Mouse (Mus musculus) neural tube, embryonic 12.5 days (tissue): ENCODE results near the gene Gatb. TPM values are rescaled to one million over a fixed set of nuclear protein-coding genes. Genes with fewer than 3 reads are reported as not detected.

Experiments
- ATAC-seq: fragments of 200-750 bp; cut with Nextera tagmentation; 2 replicates; pipeline ENCODE4 v1.8.0; 2017; ENCODE audit warnings: low read depth, mild to moderate bottlenecking, moderate TSS enrichment, moderate library complexity; ENCODE audit not compliant: low FRiP score
- H3K27ac ChIP-seq: fragments of 300-500 bp; sonication (generic); 2 replicates; pipeline ENCODE4 v1.5.1; 2016
- H3K27me3 ChIP-seq: fragments of 300-500 bp; sonication (generic); replicated peaks from 2 replicates; pipeline ENCODE4 v1.6.1; 2016; ENCODE audit warnings: mild to moderate bottlenecking
- H3K36me3 ChIP-seq: fragments of 300-500 bp; sonication (generic); 2 replicates; pipeline ENCODE4 v1.6.1; 2016; ENCODE audit warnings: mild to moderate bottlenecking
- H3K4me1 ChIP-seq: fragments of 300-500 bp; sonication (generic); 2 replicates; pipeline ENCODE4 v1.6.1; 2016
- H3K4me2 ChIP-seq: fragments of 300-500 bp; sonication (generic); replicated peaks from 2 replicates; pipeline ENCODE4 v1.6.1; 2016; ENCODE audit warnings: mild to moderate bottlenecking
- H3K4me3 ChIP-seq: fragments of 300-500 bp; sonication (generic); 2 replicates; pipeline ENCODE4 v1.5.1; 2016
- H3K9ac ChIP-seq: fragments of 300-500 bp; sonication (generic); 2 replicates; pipeline ENCODE4 v1.6.1; 2016; ENCODE audit warnings: mild to moderate bottlenecking
- H3K9me3 ChIP-seq: fragments of 300-500 bp; sonication (generic); 2 replicates; pipeline ENCODE4 v1.6.1; 2016; ENCODE audit warnings: mild to moderate bottlenecking
- WGBS: fragments of 180-500 bp; shearing (Covaris S2); methylation state at CpG from one replicate; pipeline ENCODE4 v1.1.7; 2016; 5-methylcytosine and 5-hydroxymethylcytosine counted together
- polyA plus RNA-seq: library from polyadenylated mRNA; unstranded; fragments of >200 nt; fragmentation: Nextera tagmentation; extraction: Ambion mirVana; gene quantifications from 2 replicates; pipeline ENCODE4 v1.2.1, GENCODE M21; 2016

Gene Gatb
- polyA plus RNA-seq, 1 experiment from 2014 or later, result 20.6 TPM

- no peak overlapping the region for H3K4me2 ChIP-seq
- H3K27me3 ChIP-seq, result no peaks in the 10 kb centered on the region
- no peak overlapping the region for H3K9ac ChIP-seq
- no peak overlapping the region for H3K4me3 ChIP-seq
- H3K36me3 ChIP-seq, result no peaks in the 10 kb centered on the region
- no peak for ATAC-seq
- 87% methylated on average over 10 of the region's 10 CpGs for WGBS
- no peaks in the 10 kb centered on the region for H3K9me3 ChIP-seq
- H3K27ac ChIP-seq, result no peak overlapping the region
- H3K4me1 ChIP-seq, result no peaks in the 10 kb centered on the region
Observed at GRCm38 (mm10) chr3:85664591-85665171, 90.8 kb downstream of the Gatb start.

- ATAC-seq, result no peak
- Histone ChIP-seq H3K4me2 (no peak overlapping the region), H3K27me3 (no peaks in the 10 kb centered on the region), H3K9me3 (no peaks in the 10 kb centered on the region), H3K27ac (no peak overlapping the region), H3K9ac (no peak overlapping the region), H3K36me3 (no peaks in the 10 kb centered on the region), H3K4me1 (no peaks in the 10 kb centered on the region), H3K4me3 (no peak overlapping the region)
- WGBS, result 76% methylated on average over 3 of the region's 3 CpGs
Observed at GRCm38 (mm10) chr3:85666166-85666565, 92.2 kb downstream of the Gatb start.

- Histone ChIP-seq H3K4me3 (no peak overlapping the region), H3K36me3 (no peaks in the 10 kb centered on the region), H3K9me3 (no peaks in the 10 kb centered on the region), H3K9ac (no peak overlapping the region), H3K27me3 (no peaks in the 10 kb centered on the region), H3K4me1 (no peaks in the 10 kb centered on the region), H3K27ac (no peak overlapping the region), H3K4me2 (no peak overlapping the region)
- WGBS, result 83% methylated on average over 12 of the region's 12 CpGs
- ATAC-seq, result no peak
Observed at GRCm38 (mm10) chr3:85666736-85667135, 92.8 kb downstream of the Gatb start.

DNA sequence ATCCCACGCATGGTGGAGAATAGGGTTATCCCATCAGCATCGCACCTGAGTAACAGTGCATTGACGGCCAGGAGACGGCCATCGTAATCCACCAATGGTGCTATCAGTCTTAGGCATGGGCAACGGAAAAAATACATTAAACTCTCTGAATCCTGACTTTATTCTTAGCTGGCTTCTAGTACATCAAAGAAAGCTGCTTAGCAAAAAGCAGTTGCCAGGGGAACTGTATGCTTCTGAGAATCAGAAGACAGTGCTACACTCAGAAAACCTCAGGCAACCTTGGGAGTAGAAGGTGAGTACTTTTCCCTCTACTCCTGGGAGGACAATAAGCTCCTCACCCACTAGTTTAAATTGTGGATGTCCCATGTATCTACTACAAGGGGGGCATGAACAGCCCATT lies 93.8 kb downstream of the Gatb start:
- WGBS, result 88% methylated on average over 6 of the region's 6 CpGs
- H3K9me3 ChIP-seq, result no peaks in the 10 kb centered on the region
- no peak for ATAC-seq

GRCm38 (mm10) chr3:85669844-85670243 lies 95.9 kb downstream of the Gatb start:
- ATAC-seq, result no peak
- no peak overlapping the region for H3K4me2 ChIP-seq
- no peaks in the 10 kb centered on the region for H3K9me3 ChIP-seq
- no peak overlapping the region for H3K4me3 ChIP-seq
- H3K4me1 ChIP-seq, result no peaks in the 10 kb centered on the region
- WGBS, result 87% methylated on average over 6 of the region's 6 CpGs
- H3K27ac ChIP-seq, result no peak overlapping the region
- H3K36me3 ChIP-seq, result no peaks in the 10 kb centered on the region
- H3K27me3 ChIP-seq, result no peaks in the 10 kb centered on the region
- H3K9ac ChIP-seq, result no peak overlapping the region

More for the DNA sequence above, 93.8 kb downstream of the Gatb start:
- no peaks in the 10 kb centered on the region for H3K27me3 ChIP-seq
- H3K9ac ChIP-seq, result no peak overlapping the region
- no peaks in the 10 kb centered on the region for H3K4me1 ChIP-seq
- H3K36me3 ChIP-seq, result no peaks in the 10 kb centered on the region
- no peak overlapping the region for H3K27ac ChIP-seq
- no peak overlapping the region for H3K4me3 ChIP-seq
- H3K4me2 ChIP-seq, result no peak overlapping the region

GRCm38 (mm10) chr3:85677133-85677532 lies 103.2 kb downstream of the Gatb start:
- H3K4me3 ChIP-seq, result no peak overlapping the region
- no peak for ATAC-seq
- H3K9ac ChIP-seq, result no peak overlapping the region
- H3K27ac ChIP-seq, result no peak overlapping the region
- no peak overlapping the region for H3K4me2 ChIP-seq
- no peaks in the 10 kb centered on the region for H3K27me3 ChIP-seq
- H3K4me1 ChIP-seq, result no peaks in the 10 kb centered on the region
- no peaks in the 10 kb centered on the region for H3K36me3 ChIP-seq
- H3K9me3 ChIP-seq, result no peaks in the 10 kb centered on the region
- WGBS, result 88% methylated on average over 8 of the region's 8 CpGs

GRCm38 (mm10) chr3:85677952-85678351 lies 104.0 kb downstream of the Gatb start:
- H3K9me3 ChIP-seq, result no peaks in the 10 kb centered on the region
- no peak for ATAC-seq
- H3K4me1 ChIP-seq, result no peaks in the 10 kb centered on the region
- WGBS, result 70% methylated on average over 3 of the region's 3 CpGs
- H3K27me3 ChIP-seq, result no peaks in the 10 kb centered on the region
- H3K36me3 ChIP-seq, result no peaks in the 10 kb centered on the region
- H3K27ac ChIP-seq, result no peak overlapping the region
- no peak overlapping the region for H3K4me3 ChIP-seq
- H3K9ac ChIP-seq, result no peak overlapping the region
- H3K4me2 ChIP-seq, result no peak overlapping the region

DNA sequence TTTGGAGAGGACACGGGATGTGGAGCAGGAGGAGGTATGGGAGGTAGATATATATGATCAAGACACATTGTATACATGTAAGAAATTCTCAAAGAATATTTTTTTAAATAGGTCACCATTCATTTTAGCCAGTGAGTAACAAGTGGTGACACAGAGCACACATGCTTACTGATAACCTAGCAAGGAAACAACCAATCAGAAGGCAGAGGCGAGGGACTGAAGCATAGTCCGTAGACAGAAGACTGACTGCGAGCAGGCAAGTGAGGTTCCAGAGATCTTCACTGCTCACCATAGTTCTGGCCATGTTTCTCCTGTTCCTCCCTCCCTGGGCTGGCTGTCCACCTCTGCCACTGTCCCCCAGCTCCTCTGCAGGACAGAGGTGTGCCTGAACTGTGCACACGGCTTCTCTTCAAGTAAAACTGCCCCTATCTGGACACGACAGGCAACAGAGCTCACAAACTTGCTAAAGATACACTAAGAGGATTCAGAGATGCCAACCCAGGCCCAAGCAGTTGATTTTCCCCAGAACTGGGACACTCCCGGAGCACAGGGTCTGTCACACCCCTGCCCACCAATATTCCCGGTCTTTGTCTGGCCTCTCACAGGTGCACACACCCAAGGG lies 105.5 kb downstream of the Gatb start:
- H3K27me3 ChIP-seq, result no peaks in the 10 kb centered on the region
- no peak for ATAC-seq
- H3K27ac ChIP-seq, result no peak overlapping the region
- H3K4me1 ChIP-seq, result no peaks in the 10 kb centered on the region
- no peaks in the 10 kb centered on the region for H3K9me3 ChIP-seq
- no peaks in the 10 kb centered on the region for H3K36me3 ChIP-seq
- whole genome bisulfite sequencing, result 84% methylated on average over 8 of the region's 8 CpGs
- no peak overlapping the region for H3K4me3 ChIP-seq
- no peak overlapping the region for H3K4me2 ChIP-seq
- H3K9ac ChIP-seq, result no peak overlapping the region

- Histone ChIP-seq H3K4me2 (no peak overlapping the region), H3K9me3 (no peaks in the 10 kb centered on the region), H3K27ac (no peak overlapping the region), H3K27me3 (no peaks in the 10 kb centered on the region), H3K4me1 (no peaks in the 10 kb centered on the region), H3K36me3 (no peaks in the 10 kb centered on the region), H3K9ac (no peak overlapping the region), H3K4me3 (no peak overlapping the region)
- WGBS, result 88% methylated on average over 5 of the region's 5 CpGs
- no peak for ATAC-seq
Observed at GRCm38 (mm10) chr3:85679960-85680359, 106.0 kb downstream of the Gatb start.

GRCm38 (mm10) chr3:85681136-85681535 lies 107.2 kb downstream of the Gatb start:
- no peak overlapping the region for H3K9ac ChIP-seq
- no peaks in the 10 kb centered on the region for H3K9me3 ChIP-seq
- H3K27me3 ChIP-seq, result no peaks in the 10 kb centered on the region
- H3K4me3 ChIP-seq, result no peak overlapping the region
- no peaks in the 10 kb centered on the region for H3K36me3 ChIP-seq
- WGBS, result 91% methylated on average over 7 of the region's 7 CpGs
- H3K4me1 ChIP-seq, result no peaks in the 10 kb centered on the region
- H3K27ac ChIP-seq, result no peak overlapping the region
- no peak overlapping the region for H3K4me2 ChIP-seq
- ATAC-seq, result no peak

- no peaks in the 10 kb centered on the region for H3K4me1 ChIP-seq
- no peak overlapping the region for H3K4me2 ChIP-seq
- 95% methylated on average over 5 of the region's 5 CpGs for WGBS
- H3K9ac ChIP-seq, result no peak overlapping the region
- H3K27me3 ChIP-seq, result no peaks in the 10 kb centered on the region
- H3K9me3 ChIP-seq, result no peaks in the 10 kb centered on the region
- no peak overlapping the region for H3K4me3 ChIP-seq
- no peaks in the 10 kb centered on the region for H3K36me3 ChIP-seq
- no peak for ATAC-seq
- H3K27ac ChIP-seq, result no peak overlapping the region
Observed at GRCm38 (mm10) chr3:85683618-85684017, 109.7 kb downstream of the Gatb start.

GRCm38 (mm10) chr3:85685271-85685670 lies 111.4 kb downstream of the Gatb start:
- H3K4me3 ChIP-seq, result no peak overlapping the region
- WGBS, result 92% methylated on average over 8 of the region's 8 CpGs
- H3K36me3 ChIP-seq, result no peaks in the 10 kb centered on the region
- no peak overlapping the region for H3K27ac ChIP-seq
- H3K9ac ChIP-seq, result no peak overlapping the region
- no peak for ATAC-seq
- no peaks in the 10 kb centered on the region for H3K9me3 ChIP-seq
- no peaks in the 10 kb centered on the region for H3K27me3 ChIP-seq
- no peak overlapping the region for H3K4me2 ChIP-seq
- no peaks in the 10 kb centered on the region for H3K4me1 ChIP-seq

GRCm38 (mm10) chr3:85688341-85688740 lies 114.4 kb downstream of the Gatb start:
- H3K36me3 ChIP-seq, result no peaks in the 10 kb centered on the region
- no peak overlapping the region for H3K4me3 ChIP-seq
- H3K27ac ChIP-seq, result no peak overlapping the region
- WGBS, result 94% methylated on average over 14 of the region's 14 CpGs
- H3K9me3 ChIP-seq, result no peaks in the 10 kb centered on the region
- H3K4me2 ChIP-seq, result no peak overlapping the region
- no peak for ATAC-seq
- no peaks in the 10 kb centered on the region for H3K4me1 ChIP-seq
- H3K9ac ChIP-seq, result no peak overlapping the region
- no peaks in the 10 kb centered on the region for H3K27me3 ChIP-seq
